Mouse (Mus musculus) neural tube, embryonic 11.5 days (tissue): ENCODE results near the gene Xrcc2. TPM values are rescaled to one million over a fixed set of nuclear protein-coding genes. Genes with fewer than 3 reads are reported as not detected.
A peak's percentile ranks its signal among the peaks of the same experiment; 100 is the strongest.
"Not testable (repeated sequence)": the region's sequence is repeated elsewhere in the genome, so short reads cannot be mapped to it uniquely, and the experiment has no call there.

Source experiments
- ATAC-seq: fragments of 200-750 bp; cut with Nextera tagmentation; 2 replicates; pipeline ENCODE4 v1.8.0; 2017; ENCODE audit warnings: moderate number of reproducible peaks, mild to moderate bottlenecking, moderate TSS enrichment, moderate library complexity; ENCODE audit not compliant: insufficient read depth, low FRiP score, low TSS enrichment
- DNase-seq: peaks from one replicate; pipeline ENCODE4 v3.0.0-alpha.2; 2015; ENCODE audit warnings: low spot score
- H3K27ac ChIP-seq: fragments of 300-500 bp; sonication (generic); 2 replicates; pipeline ENCODE4 v1.5.1; 2014; ENCODE audit warnings: low read depth, mild to moderate bottlenecking, low read length
- H3K27me3 ChIP-seq: fragments of 300-500 bp; sonication (generic); 2 replicates; pipeline ENCODE4 v1.6.1; 2014; ENCODE audit warnings: mild to moderate bottlenecking, low read length, mixed read lengths; ENCODE audit not compliant: control insufficient read depth, insufficient read depth
- H3K36me3 ChIP-seq: fragments of 300-500 bp; sonication (generic); 2 replicates; pipeline ENCODE4 v1.6.1; 2014; ENCODE audit warnings: mild to moderate bottlenecking, low read length, moderate library complexity, mixed read lengths; ENCODE audit not compliant: control insufficient read depth, insufficient read depth
- H3K4me1 ChIP-seq: fragments of 300-500 bp; sonication (generic); 2 replicates; pipeline ENCODE4 v1.6.1; 2014; ENCODE audit warnings: low read length, mixed read lengths; ENCODE audit not compliant: control insufficient read depth, insufficient read depth
- H3K4me2 ChIP-seq: fragments of 300-500 bp; sonication (generic); 2 replicates; pipeline ENCODE4 v1.6.1; 2014; ENCODE audit warnings: low read depth, mild to moderate bottlenecking, moderate library complexity
- H3K4me3 ChIP-seq: fragments of 300-500 bp; sonication (generic); 2 replicates; pipeline ENCODE4 v1.5.1; 2014; ENCODE audit warnings: low read depth, low read length
- H3K9ac ChIP-seq: fragments of 300-500 bp; sonication (generic); 2 replicates; pipeline ENCODE4 v1.6.1; 2014; ENCODE audit warnings: mild to moderate bottlenecking, low read length
- H3K9me3 ChIP-seq: fragments of 300-500 bp; sonication (generic); 2 replicates; pipeline ENCODE4 v1.6.1; 2016; ENCODE audit warnings: low read length; ENCODE audit not compliant: control insufficient read depth
- WGBS: fragments of 180-500 bp; shearing (Covaris S2); extraction: QIAGEN DNeasy Blood & Tissue Kit; methylation state at CpG from one replicate; pipeline ENCODE4 v1.1.7; 2014; 5-methylcytosine and 5-hydroxymethylcytosine counted together
- polyA plus RNA-seq: library from polyadenylated mRNA; unstranded; fragments of >200 nt; fragmentation: Nextera tagmentation; extraction: Ambion mirVana; gene quantifications from 2 replicates; pipeline ENCODE4 v1.2.1, GENCODE M21; 2014

The Xrcc2 gene
- polyA plus RNA-seq, 1 experiment from 2014 or later: 8.4 TPM

GRCm38 (mm10) chr5:25738448-25738847, 32.8 kb upstream of the Xrcc2 start:
- Histone ChIP-seq H3K9ac (no peak overlapping the region), H3K27me3 (no peaks in the 10 kb centered on the region), H3K4me2 (no peak overlapping the region), H3K36me3 (no peaks in the 10 kb centered on the region), H3K9me3 (no peaks in the 10 kb centered on the region), H3K27ac (no peak overlapping the region), H3K4me1 (no peaks in the 10 kb centered on the region), H3K4me3 (no peak overlapping the region)
- WGBS: 71% methylated on average over 3 of the region's 3 CpGs
- DNase-seq (no peak), ATAC-seq (no peak)

GRCm38 (mm10) chr5:25735861-25736260, 30.2 kb upstream of the Xrcc2 start:
- H3K27me3 ChIP-seq: no peaks in the 10 kb centered on the region
- no peak for DNase-seq
- H3K36me3 ChIP-seq: no peaks in the 10 kb centered on the region
- ATAC-seq: no peak
- H3K4me1 ChIP-seq: no peaks in the 10 kb centered on the region
- H3K4me3 ChIP-seq: no peak overlapping the region
- no peaks in the 10 kb centered on the region for H3K9me3 ChIP-seq
- no peak overlapping the region for H3K9ac ChIP-seq
- no peak overlapping the region for H3K27ac ChIP-seq
- H3K4me2 ChIP-seq: no peak overlapping the region
- 86% methylated on average over 2 of the region's 2 CpGs for WGBS

GRCm38 (mm10) chr5:25734318-25734717, 28.7 kb upstream of the Xrcc2 start:
- DNase-seq (peak; percentile 53), ATAC-seq (no peak)
- no peaks in the 10 kb centered on the region for H3K36me3 ChIP-seq
- no peaks in the 10 kb centered on the region for H3K27me3 ChIP-seq
- H3K27ac ChIP-seq: no peak overlapping the region
- no peaks in the 10 kb centered on the region for H3K4me1 ChIP-seq
- no peak overlapping the region for H3K4me2 ChIP-seq
- H3K9me3 ChIP-seq: no peaks in the 10 kb centered on the region
- no peak overlapping the region for H3K9ac ChIP-seq
- 15% methylated on average over 1 of the region's 1 CpGs for WGBS
- no peak overlapping the region for H3K4me3 ChIP-seq

- H3K27me3 ChIP-seq: no peaks in the 10 kb centered on the region
- H3K36me3 ChIP-seq: no peaks in the 10 kb centered on the region
- H3K4me1 ChIP-seq: no peaks in the 10 kb centered on the region
- no peak overlapping the region for H3K9ac ChIP-seq
- no peak overlapping the region for H3K27ac ChIP-seq
- DNase-seq: no peak
- H3K4me3 ChIP-seq: no peak overlapping the region
- WGBS: 44% methylated on average over 1 of the region's 1 CpGs
- ATAC-seq: no peak
- H3K4me2 ChIP-seq: no peak overlapping the region
- no peaks in the 10 kb centered on the region for H3K9me3 ChIP-seq
Measured at GRCm38 (mm10) chr5:25724134-25724675, 18.6 kb upstream of the Xrcc2 start.

GRCm38 (mm10) chr5:25723016-25723415, 17.4 kb upstream of the Xrcc2 start:
- DNase-seq: no peak
- WGBS: 72% methylated on average over 2 of the region's 2 CpGs
- H3K27ac ChIP-seq: no peak overlapping the region

GRCm38 (mm10) chr5:25719390-25719789, 13.8 kb upstream of the Xrcc2 start:
- ATAC-seq (no peak), DNase-seq (no peak)
- no peak overlapping the region for H3K27ac ChIP-seq
- H3K27me3 ChIP-seq: no peaks in the 10 kb centered on the region
- H3K9me3 ChIP-seq: no peaks in the 10 kb centered on the region
- no peaks in the 10 kb centered on the region for H3K36me3 ChIP-seq
- no peak overlapping the region for H3K4me3 ChIP-seq
- no peak overlapping the region for H3K4me2 ChIP-seq
- H3K4me1 ChIP-seq: no peaks in the 10 kb centered on the region
- no peak overlapping the region for H3K9ac ChIP-seq
- 94% methylated on average over 4 of the region's 4 CpGs for WGBS

More at GRCm38 (mm10) chr5:25723016-25723415, 17.4 kb upstream of the Xrcc2 start:
- Histone ChIP-seq H3K4me3 (no peak overlapping the region), H3K9ac (no peak overlapping the region), H3K4me1 (no peaks in the 10 kb centered on the region), H3K9me3 (no peaks in the 10 kb centered on the region), H3K36me3 (no peaks in the 10 kb centered on the region), H3K27me3 (no peaks in the 10 kb centered on the region), H3K4me2 (no peak overlapping the region)
- ATAC-seq: no peak

GRCm38 (mm10) chr5:25713001-25713706, 7.5 kb upstream of the Xrcc2 start:
- H3K27me3 ChIP-seq, H3K4me3 ChIP-seq, H3K27ac ChIP-seq, ATAC-seq, H3K4me1 ChIP-seq, H3K9me3 ChIP-seq, H3K4me2 ChIP-seq, H3K36me3 ChIP-seq, H3K9ac ChIP-seq, DNase-seq: not testable (repeated sequence)
- 92% methylated on average over 4 of the region's 4 CpGs for WGBS

GRCm38 (mm10) chr5:25704702-25705566, 691 bp downstream of the Xrcc2 start:
- Histone ChIP-seq H3K9ac (peak overlapping the region; percentile 85), H3K4me3 (peak overlapping the region; percentile 74), H3K9me3 (no peaks in the 10 kb centered on the region), H3K4me1 (peaks cover 9% of the 10 kb centered on the region), H3K27me3 (no peaks in the 10 kb centered on the region), H3K4me2 (peak overlapping the region; percentile 72), H3K27ac (peak overlapping the region; percentile 36; the same call in 1 of the 2 replicates), H3K36me3 (no peaks in the 10 kb centered on the region)
- 0 out of 2 replicates have a peak, but pooled peaks have one; percentile 20 for ATAC-seq
- WGBS: 25% methylated on average over 19 of the region's 19 CpGs
- no peak for DNase-seq
